In genomic region chr1:35976528-35976927, GRCm38 (mm10) we compare ENCODE assay signal across 19 mouse cellular contexts.
A peak's percentile ranks its signal among the peaks of the same experiment; 100 is the strongest.
DNase-seq lines count a peak whose midpoint lies in the region; TF ChIP-seq lines count a peak whose summit lies in the region.
"Had no signal": no experiment of that assay in that cellular context is flagged by ENCODE, and none has a peak within 500 bp of the region (broad histone marks: within the 10 kb centered on the region; RNA-seq: fewer than 3 reads in every experiment).

No protein-coding gene starts in this region.

- DNase-seq in 3T3-L1 (ENCODE audit: low read depth, low spot score): peak; percentile 75
- DNase-seq in 416B (ENCODE audit: low read depth): peak; percentile 75
- DNase-seq in NIH3T3 (ENCODE audit: low read depth): peak; percentile 48
- DNase-seq in cerebellum, adult 18-20 months: no peak
- no peak for DNase-seq in cerebellum, adult 9-10 months
- no peak for DNase-seq in cerebellum, adult 9-11 months
- DNase-seq in right cerebral cortex, adult 18-20 months: no peak
- DNase-seq: adrenal gland, postnatal 25 days; cerebellum, adult 11-12 months; gastrocnemius, postnatal 36 days; layer of hippocampus, postnatal 36 days; lung, postnatal 10 days; retina, postnatal 1 day; thymus, adult 18-20 months had no signal

- no peak overlapping the region for H3K4me3 ChIP-seq in embryonic fibroblast, embryonic 13.5 days (ENCODE audit: insufficient read depth, low read length)
- H3K4me3 ChIP-seq: embryonic facial prominence, embryonic 13.5 days; forebrain, embryonic 12.5 days; midbrain, embryonic 12.5 days had no signal

- H3K4me1 ChIP-seq in embryonic fibroblast, embryonic 13.5 days (ENCODE audit: control insufficient read depth, insufficient read depth, low read length): peaks cover 7% of the 10 kb centered on the region
- H3K4me1 ChIP-seq: forebrain, embryonic 12.5 days; midbrain, embryonic 12.5 days had no signal

- H3K27ac ChIP-seq in embryonic fibroblast, embryonic 13.5 days (ENCODE audit: insufficient read depth, low read length): peak overlapping the region; percentile 76
- H3K27ac ChIP-seq: embryonic facial prominence, embryonic 13.5 days; forebrain, embryonic 12.5 days; hindbrain, embryonic 14.5 days; midbrain, embryonic 12.5 days had no signal

- TF ChIP-seq POLR2A in embryonic fibroblast, embryonic 13.5 days (IDR thresholded peaks at IDR 0.05; ENCODE audit: low read depth, low read length): no peak

- no peak for TF ChIP-seq CTCF in embryonic fibroblast, embryonic 13.5 days (IDR thresholded peaks at IDR 0.05; ENCODE audit: borderline replicate concordance, insufficient read depth, low read length)

Comparison
In these comparisons a context has a peak if more than half of its experiments do, and no peak if none do; other contexts are left out.
1. DNase-seq: peak in 3T3-L1 (single experiment), 416B (single experiment) and NIH3T3 (single experiment); none in cerebellum, adult 18-20 months (0 of 2), cerebellum, adult 9-10 months (single experiment), cerebellum, adult 9-11 months (single experiment) and right cerebral cortex, adult 18-20 months (single experiment).